In the genomic region with DNA sequence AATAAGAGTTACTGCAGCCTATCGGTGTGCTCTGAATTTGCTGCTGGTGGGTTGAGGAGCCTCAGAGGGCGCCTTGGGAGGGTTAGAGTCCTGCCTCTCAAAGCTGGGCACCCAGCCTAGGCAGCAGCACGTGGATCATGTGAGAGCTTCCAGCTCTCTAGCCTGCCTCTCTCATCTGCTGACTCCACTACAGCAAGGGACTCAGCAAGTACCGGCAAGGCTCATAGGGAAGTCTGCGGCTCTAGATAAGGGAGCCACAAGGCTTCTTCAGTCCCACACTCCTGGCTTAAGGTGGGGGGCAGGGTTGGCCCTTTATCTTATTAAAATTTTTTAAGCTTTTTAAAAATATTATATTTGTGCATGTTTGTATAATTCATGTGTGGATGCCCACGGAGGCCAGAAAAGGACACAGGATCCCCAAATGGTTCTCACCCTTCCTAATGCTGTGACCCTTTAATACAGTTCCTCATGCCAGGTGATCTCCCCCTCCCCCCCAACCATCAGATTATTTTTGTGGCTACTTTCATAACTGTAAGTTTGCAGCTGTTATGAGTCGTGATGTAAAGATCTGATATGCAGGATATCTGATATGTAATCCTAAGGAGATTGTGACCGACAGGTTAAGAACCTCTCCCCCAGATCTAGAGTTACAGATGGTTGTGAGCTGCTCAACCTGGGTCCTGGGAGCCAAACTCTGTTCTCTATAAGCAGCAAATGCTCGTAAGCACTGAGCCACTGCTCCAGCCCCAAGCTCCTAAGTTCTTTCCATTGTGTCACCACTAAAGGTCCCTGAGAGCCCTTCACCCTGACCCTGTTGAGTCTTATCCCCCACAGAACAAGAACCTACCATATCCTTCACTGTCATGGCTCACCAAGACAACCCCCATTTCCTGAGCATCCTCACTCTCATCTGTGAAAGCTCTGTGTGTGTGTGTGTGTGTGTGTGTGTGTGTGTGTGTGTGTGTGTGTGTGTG, we compare ENCODE assay signal across 14 mouse cellular contexts.
A peak's percentile ranks its signal among the peaks of the same experiment; 100 is the strongest.
DNase-seq lines count a peak whose midpoint lies in the region; ATAC-seq and TF ChIP-seq lines count a peak whose summit lies in the region.
"Had no signal": no experiment of that assay in that cellular context is flagged by ENCODE, and none has a peak within 500 bp of the region (broad histone marks: within the 10 kb centered on the region; RNA-seq: fewer than 3 reads in every experiment).

No protein-coding gene starts in this region.

- no peaks in the 10 kb centered on the region for H3K4me1 ChIP-seq in heart, adult 2 months (ENCODE audit: control insufficient read depth, insufficient read depth, low read length)
- H3K4me1 ChIP-seq in heart, embryonic 11.5 days (ENCODE audit: control insufficient read depth, insufficient read depth, low read length) = peaks cover 8% of the 10 kb centered on the region
- H3K4me1 ChIP-seq in MEL (ENCODE audit: control insufficient read depth in 1 of 2, insufficient read depth in 2 of 2, low read length in 2 of 2) = peaks cover 18 to 26% of the 10 kb centered on the region in 2 experiments
- H3K4me1 ChIP-seq in liver, embryonic 13.5 days (replicated peaks) = peaks cover 41% of the 10 kb centered on the region

- intact Hi-C loops in heart, adult 2 months (cut with DNase I) = loop anchor here (1.0 to 5.0 kb wide), 2 partner anchors 248 to 283 kb away; no protein-coding TSS in a partner anchor

- no peaks in the 10 kb centered on the region for H3K9me3 ChIP-seq in heart, embryonic 11.5 days (replicated peaks; ENCODE audit: control insufficient read depth, low read length)
- no peaks in the 10 kb centered on the region for H3K9me3 ChIP-seq in MEL (replicated peaks; ENCODE audit: insufficient read depth, low read length)
- no peaks in the 10 kb centered on the region for H3K9me3 ChIP-seq in liver, embryonic 13.5 days (replicated peaks)
- H3K9me3 ChIP-seq: embryonic facial prominence, embryonic 13.5 days; hindbrain, embryonic 12.5 days; lung, embryonic 15.5 days had no signal

- H3K4me2 ChIP-seq in heart, embryonic 11.5 days = no peak overlapping the region
- no peak overlapping the region for H3K4me2 ChIP-seq in liver, embryonic 13.5 days
- H3K4me2 ChIP-seq: embryonic facial prominence, embryonic 13.5 days; hindbrain, embryonic 12.5 days; lung, embryonic 15.5 days had no signal

- no peaks in the 10 kb centered on the region for H3K36me3 ChIP-seq in heart, adult 2 months (ENCODE audit: control insufficient read depth, insufficient read depth, low read length)
- H3K36me3 ChIP-seq in heart, embryonic 11.5 days (ENCODE audit: control insufficient read depth, insufficient read depth, low read length) = no peaks in the 10 kb centered on the region
- H3K36me3 ChIP-seq in MEL (ENCODE audit: control insufficient read depth in 1 of 2, insufficient read depth in 2 of 2, low read length in 2 of 2) = peaks cover 0 to 19% of the 10 kb centered on the region in 2 experiments; a peak in 2 of 4 replicates
- no peaks in the 10 kb centered on the region for H3K36me3 ChIP-seq in liver, embryonic 13.5 days
- H3K36me3 ChIP-seq: embryonic facial prominence, embryonic 13.5 days; hindbrain, embryonic 12.5 days; lung, embryonic 15.5 days had no signal

- H3K9ac ChIP-seq in heart, adult 2 months (ENCODE audit: low read depth, low read length) = no peak overlapping the region
- H3K9ac ChIP-seq in heart, embryonic 11.5 days (ENCODE audit: low read depth, low read length) = no peak overlapping the region
- peak overlapping the region; percentile 52 for H3K9ac ChIP-seq in MEL (ENCODE audit: control insufficient read depth, low read depth, low read length, poor library complexity, severe bottlenecking)
- H3K9ac ChIP-seq in liver, embryonic 13.5 days = peak overlapping the region; percentile 23; the same call in 1 of the 2 replicates
- H3K9ac ChIP-seq: embryonic facial prominence, embryonic 13.5 days; hindbrain, embryonic 12.5 days; lung, embryonic 15.5 days had no signal

- no peak for TF ChIP-seq POLR2A in heart, adult 2 months (IDR thresholded peaks at IDR 0.05; ENCODE audit: insufficient read depth, low read depth, low read length)
- peak; percentile 44 to 70; a peak in 2 of 4 replicates for TF ChIP-seq POLR2A in MEL (IDR thresholded peaks at IDR 0.05; ENCODE audit: control insufficient read depth in 1 of 2, insufficient read depth in 1 of 2, low read depth in 1 of 2, low read length in 2 of 2, poor library complexity in 1 of 2)

- H3K27me3 ChIP-seq in heart, adult 2 months (ENCODE audit: control insufficient read depth, insufficient read depth, low read length) = peaks cover 6% of the 10 kb centered on the region
- peaks cover 56% of the 10 kb centered on the region for H3K27me3 ChIP-seq in heart, embryonic 11.5 days (ENCODE audit: control insufficient read depth, insufficient read depth, low read length)
- no peaks in the 10 kb centered on the region for H3K27me3 ChIP-seq in MEL (ENCODE audit: control insufficient read depth in 1 of 2, insufficient read depth in 2 of 2, low read length in 2 of 2)
- peaks cover 22% of the 10 kb centered on the region for H3K27me3 ChIP-seq in liver, embryonic 13.5 days

- DNase-seq in heart, adult 2 months = peak; percentile 48 to 63
- DNase-seq in MEL (ENCODE audit: low read depth, low spot score) = peak; percentile 96
- DNase-seq in heart, adult 9 months (ENCODE audit: low spot score in 2 of 2) = peak; percentile 21 to 35
- DNase-seq in liver, embryonic 13.5 days = peak; percentile 57
- DNase-seq in B cell, adult 2 months = no peak
- DNase-seq in layer of hippocampus, adult 11-12 months (ENCODE audit: low spot score) = no peak
- no peak for DNase-seq in layer of hippocampus, postnatal 14 days (ENCODE audit: low spot score in 2 of 2)
- DNase-seq: adrenal gland, postnatal 14 days; midbrain, embryonic 14.5 days had no signal

- no peak overlapping the region for H3K27ac ChIP-seq in heart, adult 2 months
- H3K27ac ChIP-seq in heart, embryonic 11.5 days (ENCODE audit: low read depth, low read length) = no peak overlapping the region
- peak overlapping the region; percentile 93 for H3K27ac ChIP-seq in MEL (ENCODE audit: control insufficient read depth, low read depth, low read length)
- peak overlapping the region; percentile 61 for H3K27ac ChIP-seq in liver, embryonic 13.5 days
- H3K27ac ChIP-seq: embryonic facial prominence, embryonic 13.5 days; hindbrain, embryonic 12.5 days; kidney, postnatal 0 days; lung, embryonic 15.5 days had no signal

- no peak overlapping the region for H3K4me3 ChIP-seq in heart, adult 2 months
- H3K4me3 ChIP-seq in heart, embryonic 11.5 days (ENCODE audit: low read depth, low read length) = no peak overlapping the region
- H3K4me3 ChIP-seq in MEL (ENCODE audit: control insufficient read depth in 1 of 2, insufficient read depth in 1 of 2, low read depth in 2 of 2, low read length in 2 of 2) = peak overlapping the region in 1 of 2 experiments; percentile 13; a peak in 1 of 4 replicates
- H3K4me3 ChIP-seq in liver, embryonic 13.5 days (replicated peaks) = no peak overlapping the region
- H3K4me3 ChIP-seq: embryonic facial prominence, embryonic 13.5 days; hindbrain, embryonic 12.5 days; lung, embryonic 15.5 days had no signal

- no peaks in the 10 kb centered on the region for H3K79me2 ChIP-seq in heart, adult 2 months (replicated peaks; ENCODE audit: control insufficient read depth, insufficient read depth, low read length)
- no peaks in the 10 kb centered on the region for H3K79me2 ChIP-seq in MEL (ENCODE audit: control insufficient read depth, insufficient read depth, low read length, poor library complexity)

- ATAC-seq in heart, embryonic 11.5 days (replicated peaks; ENCODE audit: insufficient number of reproducible peaks, low FRiP score, low TSS enrichment) = no peak
- ATAC-seq in liver, embryonic 13.5 days (ENCODE audit: low read depth) = peak; percentile 94

- 52% methylated on average over 9 of the region's 9 CpGs for WGBS in heart, adult 2 months
- WGBS in heart, embryonic 11.5 days (ENCODE audit: insufficient replicate concordance) = 60% methylated on average over 9 of the region's 9 CpGs
- 14% methylated on average over 9 of the region's 9 CpGs for WGBS in liver, embryonic 13.5 days (ENCODE audit: insufficient replicate concordance)

- no peak for TF ChIP-seq RAD21 in MEL (IDR thresholded peaks at IDR 0.05; ENCODE audit: low read depth, low read length)

- TF ChIP-seq CTCF in heart, adult 2 months (IDR thresholded peaks at IDR 0.05) = no peak
- TF ChIP-seq CTCF in MEL (IDR thresholded peaks at IDR 0.05 in 2 of 3, conservative IDR thresholded peaks at IDR 0.05 in 1 of 3; ENCODE audit: control insufficient read depth in 1 of 3, insufficient read depth in 1 of 3, low read depth in 2 of 3, low read length in 3 of 3, poor library complexity in 1 of 3, severe bottlenecking in 1 of 3) = peak in 1 of 3 experiments; percentile 12; a peak in 1 of 6 replicates

- TF ChIP-seq EP300 in heart, adult 2 months (IDR thresholded peaks at IDR 0.05; ENCODE audit: insufficient read depth, low read depth, low read length) = no peak
- TF ChIP-seq EP300 in MEL (IDR thresholded peaks at IDR 0.05; ENCODE audit: low read depth in 1 of 2, low read length in 2 of 2) = peak; percentile 87 to 93

TF ChIP-seq in MEL, 35 proteins besides CTCF, POLR2A, EP300 and RAD21 (continues in another document):
- TF ChIP-seq MYC (IDR thresholded peaks at IDR 0.05; ENCODE audit: low read depth, low read length) (peak; percentile 98), MXI1 (IDR thresholded peaks at IDR 0.05; ENCODE audit: low read depth, low read length) (peak; percentile 94), GABPA (IDR thresholded peaks at IDR 0.05; ENCODE audit: low read depth, low read length) (no peak), ZNF384 (IDR thresholded peaks at IDR 0.05; ENCODE audit: low read depth, low read length) (no peak), UBTF (IDR thresholded peaks at IDR 0.05; ENCODE audit: borderline replicate concordance, insufficient read depth, low read depth, low read length) (no peak), POLR2AphosphoS5 (IDR thresholded peaks at IDR 0.05; ENCODE audit: borderline replicate concordance, low read depth, low read length) (no peak), E2F4 (IDR thresholded peaks at IDR 0.05; ENCODE audit: borderline replicate concordance, low read depth, low read length) (no peak), TAL1 (IDR thresholded peaks at IDR 0.05; ENCODE audit: low read length) (peak; percentile 95), CHD1 (IDR thresholded peaks at IDR 0.05; ENCODE audit: low read depth, low read length) (no peak), HCFC1 (IDR thresholded peaks at IDR 0.05; ENCODE audit: low read depth, low read length) (peak; percentile 45; the same call in 1 of the 2 replicates), JUND (IDR thresholded peaks at IDR 0.05; ENCODE audit: low read depth, low read length) (no peak), RCOR1 (IDR thresholded peaks at IDR 0.05; ENCODE audit: low read depth, low read length) (no peak; the same call in 1 of the 2 replicates), MAFK (IDR thresholded peaks at IDR 0.05; ENCODE audit: borderline replicate concordance, low read depth, low read length) (no peak), BHLHE40 (IDR thresholded peaks at IDR 0.05; ENCODE audit: borderline replicate concordance, low read depth, low read length) (peak; percentile 97), GATA1 (IDR thresholded peaks at IDR 0.05; ENCODE audit: low read depth, low read length) (peak; percentile 92)

Comparison
In these comparisons a context has a peak if more than half of its experiments do, and no peak if none do; other contexts are left out.
1. DNase-seq: peak in heart, adult 2 months (2 of 2), MEL (single experiment), heart, adult 9 months (2 of 2) and liver, embryonic 13.5 days (single experiment); none in B cell, adult 2 months (0 of 2), layer of hippocampus, adult 11-12 months (single experiment) and layer of hippocampus, postnatal 14 days (0 of 2).
2. H3K27ac ChIP-seq: peak in MEL (single experiment) and liver, embryonic 13.5 days (single experiment); none in heart, adult 2 months (single experiment) and heart, embryonic 11.5 days (single experiment).
3. H3K9ac ChIP-seq: peak in MEL (single experiment) and liver, embryonic 13.5 days (single experiment); none in heart, adult 2 months (single experiment) and heart, embryonic 11.5 days (single experiment).